Mouse (Mus musculus) right cerebral cortex, postnatal 14 days (tissue): ENCODE measurements around the gene Gm42878.

Experiments
- DNase-seq: peaks from one replicate; pipeline ENCODE4 v3.0.0; 2022

Gene Gm42878

DNA sequence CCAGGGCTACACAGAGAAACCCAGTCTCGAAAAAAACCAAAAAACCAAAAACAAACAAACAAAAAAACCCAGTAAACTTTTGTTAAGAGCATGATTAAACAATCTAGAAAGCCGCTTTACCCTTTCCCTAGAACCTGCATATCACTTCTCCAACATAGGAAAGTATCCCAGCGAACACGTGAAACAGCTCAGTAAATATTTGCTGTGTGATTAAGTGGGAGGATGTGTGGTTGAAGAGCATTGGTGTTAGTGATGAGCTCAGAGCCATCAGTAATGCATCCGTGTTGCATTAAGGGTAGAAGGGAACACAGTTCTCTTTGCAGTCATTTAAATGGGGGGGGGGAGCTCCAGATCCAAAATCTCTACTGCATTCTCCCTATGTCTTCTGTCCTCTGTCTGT, 60.5 kb downstream of the Gm42878 start:
- DNase-seq, result no peak

GRCm38 (mm10) chr5:121477680-121478079, 67.6 kb downstream of the Gm42878 start:
- DNase-seq, result no peak

DNA sequence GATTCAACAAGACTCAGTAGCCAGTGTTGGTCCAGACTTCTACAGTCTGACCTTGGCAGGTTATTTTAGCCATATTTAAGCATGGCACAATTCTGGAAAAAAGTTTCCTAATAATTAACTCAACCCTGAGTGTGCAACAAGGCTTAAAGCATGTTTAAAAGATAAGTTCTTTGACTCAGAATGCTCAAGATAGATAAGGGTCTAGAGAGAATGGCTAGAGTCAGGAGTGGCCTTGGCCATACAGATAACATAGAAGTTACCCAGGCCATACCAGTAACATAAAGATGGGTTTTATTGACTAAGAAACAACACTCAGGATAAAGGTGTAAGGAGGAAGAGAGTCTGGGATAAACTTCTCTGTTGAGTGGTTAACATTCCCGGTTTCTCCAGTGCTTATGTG, 69.2 kb downstream of the Gm42878 start:
- no peak for DNase-seq

DNA sequence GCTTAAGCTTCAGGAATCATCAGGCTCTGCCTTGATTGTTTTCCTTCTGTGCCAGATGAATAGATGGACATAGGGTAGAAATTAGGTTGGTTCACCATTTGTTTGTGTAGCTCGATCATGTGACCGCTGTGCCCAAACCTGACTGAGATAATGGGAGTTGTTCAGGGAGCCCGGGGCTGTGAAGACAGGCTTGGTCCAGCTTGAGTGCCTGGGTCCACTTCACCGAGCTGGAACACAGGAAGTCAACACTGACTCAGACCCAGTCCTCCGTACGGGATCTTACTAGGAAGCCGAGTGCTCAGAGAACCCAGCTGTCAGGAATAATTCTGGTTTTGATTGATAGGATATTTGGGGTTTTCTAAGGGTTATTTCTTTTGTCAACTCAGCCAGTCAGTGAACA, 70.7 kb downstream of the Gm42878 start:
- DNase-seq, result no peak

DNA sequence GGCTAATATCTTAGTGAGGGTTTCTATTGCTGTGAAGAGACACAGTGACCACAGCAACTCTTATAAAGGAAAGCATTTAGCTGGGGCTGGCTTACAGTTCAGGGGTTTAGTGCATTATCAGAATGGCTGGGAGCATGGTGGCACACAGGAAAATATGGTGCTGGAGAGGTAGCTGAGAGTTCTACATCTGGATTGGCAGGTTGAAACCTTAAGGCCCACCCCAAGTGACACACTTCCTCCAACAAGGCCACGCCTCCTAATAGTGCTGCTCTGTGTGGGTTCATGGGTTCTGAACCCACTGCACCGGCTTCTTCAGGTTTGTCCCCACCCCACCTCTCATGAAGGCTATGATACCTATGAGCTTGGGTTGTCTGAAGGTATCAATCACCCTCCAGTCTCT, 72.9 kb downstream of the Gm42878 start:
- no peak for DNase-seq

DNA sequence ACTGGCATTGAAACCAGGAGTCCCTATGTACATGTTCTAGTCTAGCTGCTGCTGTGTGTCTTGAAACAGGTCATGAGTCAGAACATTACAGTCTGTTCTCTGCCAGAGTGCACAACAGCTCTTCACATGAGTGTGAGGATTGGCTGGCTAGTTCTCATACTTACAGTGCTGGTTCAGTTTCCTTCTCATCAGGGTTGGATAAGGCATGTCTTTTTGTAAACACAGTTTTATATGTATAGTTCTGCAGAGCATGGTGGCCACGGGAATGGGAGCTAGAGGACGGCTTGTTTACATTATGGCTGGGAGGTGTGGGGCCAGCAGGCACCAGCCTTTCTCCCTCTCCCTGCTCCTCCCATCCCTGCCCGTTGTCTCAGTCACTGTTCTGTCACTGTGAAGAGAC, 75.7 kb downstream of the Gm42878 start:
- no peak for DNase-seq
